Mouse (Mus musculus): Measurements from ENCODE around the gene Snx11.
"Not testable (repeated sequence)": the region's sequence is repeated elsewhere in the genome, so short reads cannot be mapped to it uniquely, and the experiment has no call there.

Gene Snx11

GRCm38 (mm10) chr11:96776968-96777962, at the start of gene Snx11:
Gene Snx11, minus strand, starts transcription at chr11:96777559.
- in situ Hi-C loops (cut with MboI; ENCODE audit: low pct_unique_long_range_greater_than_20kb in 1 of 2, low sequenced_read_pairs in 2 of 2, unreplicated experiment in 1 of 2), result loop anchor here in 1 of 2 experiments (10.0 kb wide), 1 partner anchor 88 kb away; no protein-coding TSS in a partner anchor

- in situ Hi-C loops (cut with MboI; ENCODE audit: low pct_unique_long_range_greater_than_20kb in 1 of 2, low sequenced_read_pairs in 2 of 2, unreplicated experiment in 1 of 2), result no loop called here
These were observed 49.1 kb upstream of the Snx11 start for GRCm38 (mm10) chr11:96826481-96826880.

GRCm38 (mm10) chr11:96824783-96825495, 47.6 kb upstream of the Snx11 start:
- in situ Hi-C loops (cut with MboI; ENCODE audit: low pct_unique_long_range_greater_than_20kb in 1 of 2, low sequenced_read_pairs in 2 of 2, unreplicated experiment in 1 of 2), result no loop called here

DNA sequence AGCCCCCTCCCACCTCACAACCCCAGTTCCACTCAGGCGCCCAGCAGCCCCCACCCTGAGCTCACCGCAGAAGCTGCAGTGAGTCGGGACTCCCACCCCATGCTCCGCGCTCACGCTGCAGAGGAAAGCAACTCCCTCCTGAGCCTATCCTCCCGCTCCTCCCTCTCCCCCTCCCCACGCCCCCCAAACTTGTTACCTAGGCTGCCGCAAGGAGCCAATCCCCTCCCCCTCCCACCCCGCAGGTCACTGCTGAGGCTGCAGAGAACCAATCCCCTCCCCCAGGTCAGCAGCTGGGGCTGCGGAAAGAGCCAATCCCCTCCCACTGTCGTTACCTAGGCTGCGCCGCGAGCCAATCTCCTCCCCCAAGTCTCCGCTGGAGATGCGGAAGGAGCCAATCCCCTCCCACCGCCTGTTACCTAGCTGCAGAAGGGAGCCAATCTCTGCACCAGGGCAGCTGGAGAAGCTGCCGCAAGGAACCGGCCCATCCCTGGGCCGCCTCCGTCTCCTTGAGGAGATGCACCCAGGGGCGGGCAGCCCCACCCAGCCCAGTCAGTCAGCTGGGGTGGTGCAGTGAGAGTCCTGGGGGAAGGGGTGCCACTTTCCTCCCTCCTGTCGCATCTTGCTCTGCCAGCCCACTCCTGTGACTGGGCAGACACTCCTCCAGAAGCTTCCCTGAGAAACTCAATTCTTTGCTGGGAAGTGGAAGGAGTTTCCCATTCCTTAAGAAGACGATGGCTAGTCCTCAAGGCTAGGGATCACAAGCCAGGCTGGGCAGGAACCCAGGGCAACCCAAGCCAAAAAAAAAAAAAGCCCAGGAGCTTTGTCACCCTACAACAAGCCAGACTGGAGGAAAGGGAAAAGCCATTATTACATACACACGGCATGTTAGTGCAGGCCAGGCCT, 46.8 kb upstream of the Snx11 start:
- in situ Hi-C loops (cut with MboI; ENCODE audit: low pct_unique_long_range_greater_than_20kb in 1 of 2, low sequenced_read_pairs in 2 of 2, unreplicated experiment in 1 of 2), result no loop called here

- in situ Hi-C loops (cut with MboI; ENCODE audit: low pct_unique_long_range_greater_than_20kb in 1 of 2, low sequenced_read_pairs in 2 of 2, unreplicated experiment in 1 of 2), result no loop called here
These were observed 46.1 kb upstream of the Snx11 start for GRCm38 (mm10) chr11:96823471-96823837.

GRCm38 (mm10) chr11:96822675-96823470, 45.5 kb upstream of the Snx11 start:
- in situ Hi-C loops (cut with MboI; ENCODE audit: low pct_unique_long_range_greater_than_20kb in 1 of 2, low sequenced_read_pairs in 2 of 2, unreplicated experiment in 1 of 2), result no loop called here

- in situ Hi-C loops (cut with MboI; ENCODE audit: low pct_unique_long_range_greater_than_20kb in 1 of 2, low sequenced_read_pairs in 2 of 2, unreplicated experiment in 1 of 2), result no loop called here
These were observed 44.6 kb upstream of the Snx11 start for GRCm38 (mm10) chr11:96821956-96822355.

GRCm38 (mm10) chr11:96818128-96818710, 40.9 kb upstream of the Snx11 start:
- in situ Hi-C loops (cut with MboI; ENCODE audit: low pct_unique_long_range_greater_than_20kb in 1 of 2, low sequenced_read_pairs in 2 of 2, unreplicated experiment in 1 of 2), result no loop called here

DNA sequence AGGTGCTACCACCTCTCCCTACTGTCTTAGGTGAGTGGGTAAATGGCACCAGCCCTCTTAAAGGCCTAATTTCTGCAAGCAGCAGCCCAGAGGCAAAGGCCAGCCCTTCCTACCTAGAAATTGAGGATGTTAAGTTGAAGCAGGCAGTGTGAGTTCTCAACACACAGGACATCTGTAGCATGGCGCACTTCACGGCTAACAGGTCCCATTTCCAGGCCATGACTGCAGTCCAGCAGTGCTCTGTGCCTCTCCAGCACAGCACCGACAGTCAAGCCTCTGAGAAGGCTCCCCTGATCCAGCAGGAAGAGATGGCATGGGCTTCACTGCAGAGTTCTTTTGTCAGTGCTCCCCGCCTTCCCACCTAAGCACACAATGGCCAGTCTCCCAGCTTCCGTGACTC, 39.6 kb upstream of the Snx11 start:
- in situ Hi-C loops (cut with MboI; ENCODE audit: low pct_unique_long_range_greater_than_20kb in 1 of 2, low sequenced_read_pairs in 2 of 2, unreplicated experiment in 1 of 2), result no loop called here

- in situ Hi-C loops (cut with MboI; ENCODE audit: low pct_unique_long_range_greater_than_20kb in 1 of 2, low sequenced_read_pairs in 2 of 2, unreplicated experiment in 1 of 2), result no loop called here
These were observed 39.1 kb upstream of the Snx11 start for GRCm38 (mm10) chr11:96816494-96816893.

DNA sequence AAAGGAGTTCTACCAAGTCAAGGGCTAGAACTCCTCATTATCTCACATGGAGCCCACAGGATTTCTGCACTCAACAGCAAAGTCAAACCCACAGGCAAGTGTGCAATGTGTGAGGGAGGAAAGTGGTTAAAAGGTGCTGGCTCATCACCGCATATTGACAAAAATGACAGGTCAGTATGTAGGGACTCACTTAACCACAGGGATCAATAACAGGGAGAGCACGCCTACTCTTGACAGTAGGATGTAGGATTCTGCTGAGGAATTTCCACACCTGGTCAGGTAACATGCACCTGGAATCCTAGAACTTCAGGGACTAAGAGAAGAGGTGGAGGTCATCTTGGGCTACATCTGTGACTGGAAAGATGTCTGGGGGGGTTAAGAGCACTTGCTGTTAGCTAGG, 38.5 kb upstream of the Snx11 start:
- in situ Hi-C loops (cut with MboI; ENCODE audit: low pct_unique_long_range_greater_than_20kb in 1 of 2, low sequenced_read_pairs in 2 of 2, unreplicated experiment in 1 of 2), result no loop called here

- in situ Hi-C loops (cut with MboI; ENCODE audit: low pct_unique_long_range_greater_than_20kb in 1 of 2, low sequenced_read_pairs in 2 of 2, unreplicated experiment in 1 of 2), result no loop called here
These were observed 37.1 kb upstream of the Snx11 start for GRCm38 (mm10) chr11:96814443-96814842.

DNA sequence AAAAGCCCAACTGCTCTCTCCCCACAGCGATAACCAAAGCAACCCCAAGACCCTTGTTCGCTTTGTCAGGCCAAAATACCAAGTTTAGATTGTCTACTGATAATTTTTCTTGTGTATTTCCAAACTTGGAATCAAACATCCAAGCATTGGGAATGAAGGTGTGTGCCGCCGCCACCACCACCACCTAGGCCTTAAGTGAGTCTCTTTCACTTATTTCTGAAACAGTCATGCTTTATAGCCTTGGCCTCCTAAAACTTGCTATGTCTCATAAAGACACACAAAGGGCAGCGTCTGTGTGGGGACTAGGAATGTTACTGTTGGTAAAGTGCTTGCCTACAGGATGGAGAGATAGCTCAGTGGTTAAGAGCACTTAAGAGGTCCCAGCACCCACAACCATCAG, 36.6 kb upstream of the Snx11 start:
- in situ Hi-C loops (cut with MboI; ENCODE audit: low pct_unique_long_range_greater_than_20kb in 1 of 2, low sequenced_read_pairs in 2 of 2, unreplicated experiment in 1 of 2), result no loop called here

DNA sequence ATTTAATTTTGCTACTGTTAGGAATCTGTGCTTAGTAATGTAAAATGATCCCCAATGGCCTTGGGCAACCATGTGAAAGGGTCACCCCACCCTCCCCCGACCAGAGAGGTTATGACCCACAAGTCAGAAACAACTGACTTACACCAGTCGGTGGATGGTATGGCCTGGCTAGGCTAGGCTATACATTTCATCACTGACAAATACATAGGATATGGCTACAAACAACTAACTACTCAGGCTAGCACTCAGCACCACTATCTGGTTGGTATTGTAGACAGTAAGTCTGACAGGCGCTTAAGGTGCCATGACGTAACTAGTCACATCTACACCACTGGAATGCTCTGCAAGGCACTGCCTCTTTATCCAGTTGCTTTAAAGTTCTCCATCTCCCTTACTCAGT, 36.1 kb upstream of the Snx11 start:
- in situ Hi-C loops (cut with MboI; ENCODE audit: low pct_unique_long_range_greater_than_20kb in 1 of 2, low sequenced_read_pairs in 2 of 2, unreplicated experiment in 1 of 2), result no loop called here

DNA sequence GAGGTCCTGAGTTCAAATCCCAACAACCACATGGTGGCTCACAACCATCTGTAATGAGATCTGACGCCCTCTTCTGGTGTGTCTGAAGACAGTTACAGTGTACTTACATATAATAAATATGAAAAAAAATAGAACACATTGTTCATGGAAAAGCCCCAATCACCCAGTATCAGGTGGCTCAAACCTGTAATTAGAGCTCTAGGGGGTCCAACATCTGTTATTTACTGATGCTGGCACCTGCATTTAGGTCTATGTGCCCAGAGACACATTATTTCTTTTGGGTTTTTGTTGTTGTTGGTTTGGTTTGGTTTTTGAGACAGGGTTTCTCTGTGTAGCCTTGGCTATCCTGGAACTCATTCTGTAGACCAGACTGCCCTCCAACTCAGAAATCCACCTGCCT, 33.8 kb upstream of the Snx11 start:
- in situ Hi-C loops (cut with MboI; ENCODE audit: low pct_unique_long_range_greater_than_20kb in 1 of 2, low sequenced_read_pairs in 2 of 2, unreplicated experiment in 1 of 2), result not testable (repeated sequence)

DNA sequence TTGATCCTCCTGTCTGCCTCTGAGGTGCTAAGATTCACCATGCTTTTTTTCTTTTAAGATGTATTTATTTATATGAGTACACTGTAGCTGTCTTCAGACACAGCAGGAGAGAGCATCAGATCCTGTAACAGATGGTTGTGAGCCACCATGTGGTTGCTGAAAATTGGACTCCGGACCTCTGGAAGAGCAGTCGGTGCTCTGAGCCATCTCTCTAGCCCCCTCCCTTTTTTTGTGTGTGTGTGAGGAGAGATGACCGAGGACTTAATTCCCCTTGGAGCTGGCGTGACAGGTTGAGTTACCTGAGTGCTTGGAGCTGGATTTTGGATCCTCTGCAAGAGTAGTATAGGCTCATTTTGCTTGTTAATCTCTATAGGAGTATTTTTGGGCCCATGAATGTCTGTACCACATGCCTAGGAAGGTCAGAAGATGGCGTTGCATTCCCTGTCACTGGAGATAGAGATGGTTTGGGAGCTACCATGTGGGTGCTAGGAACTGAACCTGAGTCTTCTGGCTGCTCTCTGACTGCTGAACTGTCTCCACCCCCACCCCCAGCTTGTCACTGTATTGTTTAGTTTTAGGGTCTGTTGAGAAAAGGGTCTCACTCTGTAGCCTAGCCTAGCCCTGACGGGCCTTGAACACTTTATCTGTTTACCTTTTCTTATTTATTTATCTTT, 32.3 kb upstream of the Snx11 start:
- in situ Hi-C loops (cut with MboI; ENCODE audit: low pct_unique_long_range_greater_than_20kb in 1 of 2, low sequenced_read_pairs in 2 of 2, unreplicated experiment in 1 of 2), result no loop called here

DNA sequence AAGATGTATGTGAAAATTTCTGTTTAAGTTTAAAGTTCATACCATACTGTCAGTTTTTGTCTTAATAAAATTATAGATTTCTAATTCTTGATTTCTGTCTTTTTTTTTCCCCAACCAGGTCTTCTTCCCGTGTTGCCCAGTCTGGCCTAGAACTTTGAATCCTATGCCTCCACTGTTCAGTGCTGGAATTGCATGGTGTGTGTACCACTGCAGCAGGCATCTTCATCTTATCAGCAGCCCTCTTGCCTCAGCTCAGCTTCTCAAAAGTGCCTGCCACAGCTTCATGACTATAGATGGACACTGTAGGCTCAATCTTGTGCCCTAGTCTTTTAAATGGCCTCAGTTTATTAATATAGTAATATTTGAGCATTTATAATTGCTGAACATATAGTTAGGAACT, 30.7 kb upstream of the Snx11 start:
- in situ Hi-C loops (cut with MboI; ENCODE audit: low pct_unique_long_range_greater_than_20kb in 1 of 2, low sequenced_read_pairs in 2 of 2, unreplicated experiment in 1 of 2), result no loop called here

All from mouse embryonic stem cell (cell line).